Mouse (Mus musculus) inflammation-experienced regulatory T-cells, adult 6 months (primary cell): ENCODE data around the gene Tbc1d16. TPM values are rescaled to one million over a fixed set of nuclear protein-coding genes. Genes with fewer than 3 reads are reported as not detected.

ENCODE experiments used
- ATAC-seq: one replicate; pipeline ENCODE4 v1.8.0; 2017
- polyA plus RNA-seq, 3 experiments: library from polyadenylated mRNA; unstranded; fragments of 100-300 nt; shearing (Covaris generic); gene quantifications; one replicate each; pipeline ENCODE4 v1.2.1; 2017

Tbc1d16 gene
- polyA plus RNA-seq, 3 experiments from 2014 or later, result 0.20 to 0.55 (median 0.33) TPM

DNA sequence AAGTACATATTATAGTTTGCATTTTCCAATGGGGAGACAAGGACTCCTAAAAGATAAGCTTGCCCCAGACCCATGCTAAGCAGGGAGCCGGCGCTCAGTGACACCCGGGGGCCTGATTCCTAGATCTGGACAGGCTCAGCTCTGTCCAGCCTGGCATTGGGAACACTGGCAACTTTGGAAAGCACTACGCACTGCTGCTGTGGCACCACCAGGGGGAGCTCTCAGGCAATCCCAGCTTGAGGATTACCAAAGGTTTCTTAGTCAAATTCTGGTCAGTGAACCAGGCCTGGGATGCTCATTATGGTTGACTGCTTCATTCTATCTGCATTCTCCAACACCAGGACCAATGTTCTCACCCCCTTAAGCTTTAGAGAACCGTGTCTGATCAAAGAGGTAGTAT is 21.7 kb downstream of the Tbc1d16 start:
- no peak for ATAC-seq

DNA sequence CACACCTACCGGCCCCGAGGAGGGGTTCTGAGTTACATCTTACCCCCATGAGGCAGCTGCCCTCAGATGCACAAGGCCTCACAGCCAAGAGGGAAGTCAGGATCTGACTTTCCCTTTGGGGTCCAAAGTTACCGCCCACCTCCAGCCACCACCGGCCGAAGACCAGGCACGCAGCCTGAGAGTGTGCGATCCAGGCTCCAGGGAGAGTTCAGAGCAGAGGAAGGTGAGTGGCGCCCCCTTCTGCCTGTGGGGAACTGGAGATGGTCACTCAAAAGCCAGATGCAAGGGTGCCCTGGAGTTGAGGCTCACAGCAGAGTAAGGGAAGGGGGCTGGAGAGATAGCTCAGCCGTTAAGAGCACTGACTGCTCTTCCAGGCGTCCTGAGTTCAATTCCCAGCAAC is 22.6 kb downstream of the Tbc1d16 start:
- ATAC-seq, result no peak

DNA sequence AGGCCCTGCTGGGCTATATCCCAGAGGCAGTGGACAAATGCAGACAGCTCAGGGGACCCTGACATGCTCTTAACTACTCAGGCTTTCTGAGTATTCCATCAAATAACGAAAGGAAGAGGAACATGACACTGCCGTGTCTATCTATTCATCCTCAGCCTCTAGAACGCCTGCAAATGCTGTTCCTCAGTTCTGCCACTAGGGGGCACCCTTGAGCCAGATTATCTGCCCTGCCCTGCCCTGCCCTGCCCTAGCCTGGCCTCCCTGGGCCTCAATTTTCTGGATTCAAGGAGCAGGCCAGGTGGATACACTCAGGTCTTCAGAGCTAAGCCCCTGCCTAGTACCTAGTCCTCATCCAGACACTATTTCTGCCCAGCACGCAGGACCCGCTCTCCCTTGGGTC is 24.9 kb downstream of the Tbc1d16 start:
- ATAC-seq, result no peak

DNA sequence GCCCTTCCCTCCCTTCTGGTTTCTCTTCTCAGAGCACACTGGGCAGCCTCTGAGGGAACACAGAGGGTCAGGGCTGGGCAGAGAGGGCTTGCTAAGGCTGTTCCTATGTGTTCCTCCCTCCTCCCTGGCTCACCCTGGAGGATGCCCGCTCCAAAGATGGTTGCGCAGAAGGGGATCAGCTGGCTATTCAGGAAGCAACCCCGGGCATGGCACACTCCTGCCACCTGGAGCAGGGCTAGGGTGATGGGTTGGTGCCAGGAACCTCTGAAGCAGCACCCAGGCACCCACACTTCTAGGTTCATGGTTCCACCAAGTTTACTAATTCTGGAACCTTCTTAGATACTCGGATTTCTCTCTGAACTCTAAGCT is 29.1 kb downstream of the Tbc1d16 start:
- ATAC-seq, result no peak

DNA sequence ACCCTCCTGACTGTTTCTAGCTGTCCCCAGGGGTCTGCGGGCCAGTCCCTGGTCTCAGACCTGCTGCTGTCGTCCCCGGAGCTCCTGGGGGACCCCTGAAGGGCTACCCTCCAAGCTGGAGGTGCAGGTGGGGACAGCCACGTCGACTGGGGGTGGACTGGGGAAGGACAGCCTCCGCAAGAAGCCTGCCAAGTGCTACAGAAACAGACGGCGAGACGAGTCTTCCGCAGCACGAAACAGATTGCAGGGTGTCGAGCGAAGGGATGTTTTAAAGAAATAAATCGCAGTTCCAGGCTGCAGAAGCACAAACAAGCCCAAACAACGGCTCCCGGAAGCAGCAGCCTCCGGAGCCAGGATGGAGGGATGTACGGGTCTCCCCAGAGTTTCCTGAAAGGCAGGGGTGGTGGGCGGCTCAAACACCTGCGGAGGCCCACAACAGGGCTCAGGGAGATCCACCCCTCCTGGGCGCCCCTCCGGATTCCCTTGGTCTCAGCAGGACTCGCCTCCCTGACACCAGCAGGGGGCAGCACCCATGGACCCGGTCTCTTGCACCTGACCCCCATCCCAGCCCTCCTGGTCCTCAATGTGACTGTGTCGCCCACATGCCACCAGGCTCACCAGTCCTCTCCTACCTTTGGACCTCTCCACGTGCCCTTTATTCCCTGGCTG is 29.6 kb downstream of the Tbc1d16 start:
- no peak for ATAC-seq

DNA sequence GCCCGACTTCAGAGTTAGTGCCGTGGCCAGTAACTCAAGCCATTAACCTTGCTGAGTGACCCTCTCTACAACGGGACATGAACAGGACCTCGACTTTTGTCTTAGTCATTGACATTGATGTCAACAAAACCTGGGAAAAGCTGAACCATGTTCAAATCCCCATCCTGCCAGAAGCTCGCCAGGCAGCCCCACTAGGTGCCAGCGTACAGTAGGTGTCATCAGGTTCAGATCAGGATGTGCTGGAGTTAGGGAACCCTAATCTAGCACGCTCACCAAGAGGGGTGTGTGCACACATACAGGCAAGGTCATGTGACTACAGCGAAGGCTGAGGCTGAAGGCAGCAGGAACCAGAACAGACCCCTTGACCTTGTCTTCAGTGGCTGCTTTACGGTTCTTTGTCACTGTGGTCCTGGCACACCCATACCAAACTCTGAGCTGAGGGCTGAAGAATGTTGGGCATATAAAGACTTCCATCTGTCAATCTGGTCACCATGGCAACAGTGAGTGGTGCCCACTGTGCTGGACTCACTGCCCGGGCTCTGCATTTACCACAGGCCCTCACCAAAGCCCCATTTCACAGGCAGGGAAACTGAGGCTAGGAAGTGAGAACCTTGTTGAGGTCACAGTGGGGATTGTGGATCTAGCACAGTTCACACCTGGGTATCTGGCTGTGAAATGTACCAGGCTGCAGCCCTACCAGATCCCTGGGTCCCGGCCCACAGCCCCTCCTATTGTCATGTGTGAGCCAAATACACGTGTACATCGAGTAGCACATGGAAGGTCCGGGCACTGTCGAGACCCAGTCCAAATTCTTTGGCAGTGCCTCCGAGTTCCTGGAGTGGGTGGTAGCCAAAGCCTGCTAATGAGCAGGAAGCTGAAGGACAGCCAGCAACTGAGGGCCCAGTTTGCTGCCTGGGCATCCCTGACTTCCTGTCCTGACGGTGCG is 30.4 kb downstream of the Tbc1d16 start:
- ATAC-seq, result no peak

DNA sequence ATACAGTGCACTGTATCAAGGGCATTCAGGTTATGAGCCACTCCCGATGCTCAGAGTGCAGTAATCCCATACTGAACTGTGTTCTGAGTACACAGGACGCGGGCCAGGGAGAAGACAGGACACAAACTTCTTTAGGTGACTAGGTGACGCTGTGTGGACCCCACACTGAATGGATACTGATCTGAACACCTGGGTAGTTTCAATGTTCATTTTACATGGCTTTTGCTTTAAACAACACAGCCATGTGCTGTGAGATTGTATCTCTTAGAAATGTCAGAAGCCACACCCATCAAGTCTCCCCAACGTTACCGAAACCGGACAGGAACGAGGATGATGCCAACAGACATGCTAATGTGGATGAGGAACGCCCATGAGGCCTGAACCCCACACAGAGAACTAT is 35.7 kb downstream of the Tbc1d16 start:
- no peak for ATAC-seq

DNA sequence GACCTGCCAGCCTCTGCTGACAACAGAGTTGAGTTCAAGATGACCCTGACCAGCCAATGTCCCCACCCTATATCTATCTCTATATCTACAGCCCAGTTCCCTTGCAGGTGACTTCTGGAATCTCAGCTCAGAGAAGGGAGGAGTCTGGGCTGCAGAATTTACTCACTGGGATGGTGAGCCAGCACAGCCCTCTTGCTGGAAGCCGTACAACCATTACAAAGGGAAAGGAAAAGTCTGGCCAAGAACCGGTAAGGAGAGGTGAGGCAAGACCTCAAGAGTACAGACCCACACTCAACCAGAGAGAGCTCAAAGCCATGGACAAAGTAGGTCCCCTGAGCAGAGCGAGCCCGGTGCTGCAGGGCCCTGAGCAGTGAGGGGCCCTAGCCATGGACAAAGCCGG is 36.1 kb downstream of the Tbc1d16 start:
- ATAC-seq, result no peak

DNA sequence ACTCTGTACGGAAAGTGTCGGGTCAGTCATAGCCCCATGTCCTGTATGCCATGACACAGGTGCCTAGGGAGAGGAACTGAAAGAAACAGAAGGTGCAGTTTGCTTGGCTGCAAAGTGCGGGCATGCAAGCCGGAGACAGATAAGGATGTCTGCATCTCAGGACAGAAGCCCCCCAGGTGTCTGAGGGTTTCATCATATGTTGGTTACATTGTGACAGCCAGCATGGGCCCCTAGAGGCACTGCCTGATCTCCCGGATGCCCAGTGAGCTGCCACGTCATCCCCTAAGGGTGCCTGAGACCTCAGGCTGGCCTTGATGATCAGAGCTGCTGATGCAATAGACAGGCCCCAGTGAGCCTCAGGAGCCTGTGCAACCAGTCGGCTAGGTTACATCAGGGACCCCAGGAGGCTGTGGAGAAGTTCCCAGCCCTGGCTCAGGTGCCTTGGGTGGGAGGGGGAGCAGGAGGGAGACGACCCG is 36.7 kb downstream of the Tbc1d16 start:
- ATAC-seq, result no peak

DNA sequence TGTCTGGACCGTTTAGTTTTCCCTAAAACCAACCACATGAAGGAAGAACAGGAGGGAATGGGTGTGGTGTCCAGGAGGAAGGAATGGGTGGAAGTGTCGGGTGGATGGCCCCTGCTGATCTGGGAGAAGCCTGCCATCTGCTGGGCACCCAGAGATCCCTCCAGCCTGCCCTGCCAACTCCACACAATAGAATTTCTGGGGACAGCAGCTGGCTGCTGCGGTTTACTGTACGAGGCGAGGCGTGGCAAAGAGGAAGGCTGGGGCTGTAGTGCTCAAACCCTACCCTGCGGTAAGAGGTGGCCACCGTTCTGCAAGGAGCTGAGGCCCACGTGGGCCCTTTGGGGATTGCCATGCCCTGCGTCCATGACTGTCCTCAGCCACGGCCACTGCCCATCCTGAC is 37.8 kb downstream of the Tbc1d16 start:
- ATAC-seq, result peak; percentile 58

DNA sequence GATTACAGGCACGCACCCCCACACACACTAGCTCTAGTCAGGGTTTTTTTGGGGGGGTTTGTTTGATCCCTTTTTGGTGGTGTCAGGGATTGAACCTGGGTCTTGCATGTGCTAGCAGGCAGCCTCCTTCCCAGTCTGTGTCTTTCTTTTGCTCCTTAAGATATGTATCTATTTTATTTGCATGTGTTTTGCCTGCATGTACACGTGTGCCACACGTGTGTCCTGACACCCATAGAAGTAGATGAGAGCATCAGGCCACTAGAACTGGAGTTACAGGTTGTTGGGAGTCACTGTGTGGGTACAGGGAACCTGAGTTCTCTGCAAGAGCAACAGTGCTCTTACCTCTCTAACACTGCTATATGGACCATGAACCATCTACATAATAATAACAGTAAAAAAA is 39.0 kb downstream of the Tbc1d16 start:
- no peak for ATAC-seq

DNA sequence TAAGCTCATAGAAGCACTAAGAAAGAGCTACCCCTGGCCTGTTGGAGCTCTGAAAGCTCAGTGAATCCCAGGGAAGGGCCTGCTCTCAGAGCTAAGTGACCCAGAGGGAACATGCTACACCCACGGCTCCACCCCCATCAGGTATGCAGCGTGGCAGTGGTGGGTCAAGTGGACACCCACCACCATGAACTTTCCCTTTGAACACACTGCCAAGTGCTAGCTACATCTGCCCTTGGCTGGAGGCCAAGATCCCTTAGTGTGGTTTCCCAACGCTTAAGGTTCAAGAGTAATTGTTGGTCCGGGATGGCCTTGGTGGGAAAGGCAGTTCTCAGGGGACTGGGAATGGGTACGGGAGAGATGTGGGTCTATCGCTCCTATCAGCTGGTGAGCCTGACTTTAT is 39.9 kb downstream of the Tbc1d16 start:
- ATAC-seq, result no peak

DNA sequence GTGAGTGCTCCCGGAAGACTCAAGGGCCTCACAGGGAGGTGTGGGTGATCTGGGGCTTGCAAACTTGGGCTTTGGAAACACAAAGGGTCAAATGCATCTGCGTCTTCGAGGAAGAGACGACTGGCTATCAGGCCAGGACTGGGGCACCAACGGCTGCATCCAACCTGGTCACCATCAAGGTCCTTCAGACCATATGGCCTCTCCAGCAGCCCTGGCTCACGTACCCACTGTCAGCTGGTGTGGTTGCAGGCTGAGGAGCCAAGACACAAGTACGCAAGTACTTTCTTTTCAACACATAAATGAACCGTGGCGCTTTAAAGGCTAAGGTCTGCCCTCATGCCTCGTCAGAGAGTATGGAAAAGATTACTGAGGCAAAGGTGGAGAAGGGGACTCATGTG is 40.5 kb downstream of the Tbc1d16 start:
- no peak for ATAC-seq

DNA sequence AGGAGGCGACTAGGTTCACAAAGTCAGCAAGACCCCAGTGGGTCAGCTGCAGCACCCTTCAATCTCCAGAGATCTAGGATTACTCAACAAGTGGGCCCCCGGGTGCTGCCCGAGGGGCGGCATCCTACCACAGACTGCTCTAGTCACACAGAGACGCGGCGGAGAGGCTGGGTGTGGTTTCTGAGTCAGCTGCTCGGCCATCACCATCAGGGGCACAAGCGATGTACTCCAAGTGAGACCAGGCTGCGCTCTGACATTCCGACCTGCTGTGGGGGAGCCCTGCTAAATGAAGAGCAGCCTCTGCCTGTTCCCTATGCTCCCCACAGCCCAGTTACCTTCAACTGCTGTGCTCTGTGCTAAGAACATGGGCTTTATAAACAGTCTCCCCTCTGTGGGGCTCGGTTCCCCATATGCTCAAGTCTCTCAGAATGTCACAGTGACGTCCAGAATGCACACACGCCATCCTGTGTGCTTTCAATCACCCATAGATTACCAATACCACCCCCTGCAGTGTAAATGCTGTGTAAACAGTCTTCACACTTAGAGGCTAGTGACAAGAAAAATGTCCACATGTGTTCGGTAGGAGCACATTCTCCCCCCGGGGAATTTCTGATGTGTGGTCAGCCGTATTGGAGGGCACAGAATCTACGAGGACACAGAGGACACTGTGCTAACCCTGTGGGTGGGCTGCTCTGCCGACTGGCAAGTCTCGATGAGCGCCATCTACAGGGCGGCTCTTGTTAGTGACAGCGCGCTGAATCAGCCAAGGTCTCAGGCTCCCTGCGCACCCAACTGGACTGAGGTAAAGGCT is 41.1 kb downstream of the Tbc1d16 start:
- ATAC-seq, result peak; percentile 64

DNA sequence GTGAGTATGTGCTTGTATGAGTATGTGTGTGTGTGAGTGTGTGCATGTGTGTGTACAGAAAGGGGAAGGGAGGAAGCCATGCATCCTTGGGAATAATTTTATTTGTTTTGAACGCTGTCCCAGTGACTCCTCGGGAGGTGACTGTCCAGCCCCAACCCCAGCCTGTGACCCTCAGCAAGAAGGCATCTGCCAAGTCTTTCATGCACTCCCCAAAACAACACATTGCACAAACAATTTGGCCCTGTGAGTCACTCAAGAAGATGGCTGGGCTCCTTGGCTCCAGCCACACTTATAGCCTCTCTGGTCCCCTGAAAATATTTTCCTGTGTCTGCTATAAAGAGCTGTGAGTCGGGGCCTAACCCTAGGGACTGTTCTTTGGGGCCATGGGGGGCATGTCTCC is 41.9 kb downstream of the Tbc1d16 start:
- no peak for ATAC-seq

DNA sequence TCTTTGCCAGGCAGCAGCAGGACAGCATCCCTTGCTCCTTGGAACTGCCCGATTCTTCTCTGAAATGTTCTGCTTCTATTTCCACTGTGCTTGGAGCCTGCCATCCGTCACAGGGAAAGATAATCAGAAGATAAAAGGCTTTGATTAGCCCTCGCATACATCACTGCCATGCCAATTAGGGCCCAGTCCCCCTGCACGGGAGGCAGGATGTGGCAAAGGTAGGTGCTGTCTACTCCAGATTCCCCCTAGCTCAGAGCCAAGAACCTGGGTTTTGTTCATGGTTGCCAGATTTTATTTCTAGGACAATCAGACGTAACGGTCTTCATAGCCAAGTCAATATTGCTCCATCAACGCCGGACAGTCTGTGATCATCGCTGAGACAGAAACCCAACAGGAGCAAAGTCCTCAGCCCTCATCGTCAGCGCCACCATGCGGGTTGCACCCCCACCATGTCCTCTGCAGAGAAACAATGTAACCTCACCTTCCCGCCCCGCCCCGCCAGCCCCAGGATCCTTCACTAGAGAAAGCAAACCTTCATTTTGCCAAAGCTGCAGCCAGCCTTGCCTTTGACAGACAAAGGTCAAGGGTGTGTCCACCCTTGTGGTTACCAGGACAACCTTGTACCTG is 44.5 kb downstream of the Tbc1d16 start:
- peak; percentile 46 for ATAC-seq

DNA sequence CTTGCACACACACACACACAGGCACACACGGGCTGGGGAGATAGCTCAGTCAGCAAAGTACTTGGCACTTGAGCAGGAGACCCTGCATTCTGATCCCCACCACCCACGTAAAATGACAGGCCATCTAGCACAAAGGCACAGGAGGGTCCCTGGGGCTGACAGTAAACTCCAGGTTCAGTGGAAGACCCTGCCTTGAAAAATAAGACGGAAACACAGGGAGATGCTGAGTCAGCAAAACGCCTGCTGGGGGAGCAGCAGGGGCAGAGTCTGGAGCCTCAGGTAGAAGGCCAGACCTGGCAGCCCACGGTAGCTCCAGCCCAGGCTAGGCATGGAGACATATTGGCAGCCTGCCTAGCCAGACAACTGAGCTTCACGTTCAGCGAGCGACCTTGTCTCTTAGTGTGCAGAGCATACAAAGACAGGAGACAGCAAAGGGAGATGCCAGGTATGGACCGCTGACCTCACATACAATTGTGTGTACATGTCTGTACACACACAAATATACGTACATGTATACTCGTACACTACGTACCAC is 46.4 kb downstream of the Tbc1d16 start:
- ATAC-seq, result no peak

DNA sequence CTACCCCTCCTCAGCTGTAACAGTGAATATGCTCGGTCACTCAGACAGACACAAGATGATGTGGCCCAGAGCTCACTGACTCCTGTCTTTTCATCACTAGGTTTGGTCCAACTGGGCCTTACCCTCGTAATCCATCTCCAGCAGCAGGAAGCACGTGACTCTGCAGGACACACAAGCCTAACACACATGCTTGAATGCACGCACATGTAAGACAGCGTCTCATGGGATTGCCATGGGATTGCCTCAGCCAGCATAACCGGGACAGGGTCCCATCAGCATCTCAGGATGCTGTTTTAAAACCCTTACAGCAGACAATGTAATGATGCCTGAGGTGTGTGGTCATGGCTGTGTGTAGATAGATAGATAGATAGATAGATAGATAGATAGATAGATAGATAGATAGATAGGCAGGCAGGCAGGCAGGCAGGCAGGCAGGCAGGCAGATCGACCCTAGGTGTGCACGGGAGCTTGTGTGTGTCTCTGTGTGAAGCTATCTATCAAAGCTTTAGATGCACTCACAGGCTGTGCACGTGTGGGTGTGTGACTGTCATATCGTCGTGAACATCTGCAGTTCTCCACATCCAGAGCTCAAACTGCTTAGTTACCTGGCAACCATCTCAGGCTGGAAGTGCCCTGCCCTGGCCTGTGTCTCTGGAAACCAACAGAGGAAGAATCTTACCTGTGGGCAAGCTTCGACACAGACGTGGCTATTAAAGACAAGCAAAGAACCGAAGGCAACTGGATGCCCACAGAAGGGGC is 47.3 kb downstream of the Tbc1d16 start:
- no peak for ATAC-seq

DNA sequence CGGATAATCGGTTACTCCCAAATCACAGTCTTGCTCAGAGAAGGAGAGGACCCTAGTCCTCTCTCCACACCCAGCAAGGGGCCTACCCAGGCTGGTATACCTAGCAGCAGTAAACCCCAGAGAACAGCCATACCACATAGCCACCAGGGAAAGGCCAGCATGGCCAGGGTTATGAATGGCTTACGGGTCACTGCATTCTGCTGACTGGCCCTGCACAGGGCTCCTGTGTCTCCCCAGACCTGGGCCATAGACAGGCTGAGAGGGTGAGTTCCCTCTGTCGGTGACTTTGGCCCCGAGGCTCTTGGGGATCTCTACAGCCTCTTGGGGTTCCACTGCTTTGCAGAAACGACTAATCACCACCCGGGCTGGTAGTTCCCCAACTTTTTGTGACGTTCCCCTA is 50.0 kb downstream of the Tbc1d16 start:
- ATAC-seq, result no peak

DNA sequence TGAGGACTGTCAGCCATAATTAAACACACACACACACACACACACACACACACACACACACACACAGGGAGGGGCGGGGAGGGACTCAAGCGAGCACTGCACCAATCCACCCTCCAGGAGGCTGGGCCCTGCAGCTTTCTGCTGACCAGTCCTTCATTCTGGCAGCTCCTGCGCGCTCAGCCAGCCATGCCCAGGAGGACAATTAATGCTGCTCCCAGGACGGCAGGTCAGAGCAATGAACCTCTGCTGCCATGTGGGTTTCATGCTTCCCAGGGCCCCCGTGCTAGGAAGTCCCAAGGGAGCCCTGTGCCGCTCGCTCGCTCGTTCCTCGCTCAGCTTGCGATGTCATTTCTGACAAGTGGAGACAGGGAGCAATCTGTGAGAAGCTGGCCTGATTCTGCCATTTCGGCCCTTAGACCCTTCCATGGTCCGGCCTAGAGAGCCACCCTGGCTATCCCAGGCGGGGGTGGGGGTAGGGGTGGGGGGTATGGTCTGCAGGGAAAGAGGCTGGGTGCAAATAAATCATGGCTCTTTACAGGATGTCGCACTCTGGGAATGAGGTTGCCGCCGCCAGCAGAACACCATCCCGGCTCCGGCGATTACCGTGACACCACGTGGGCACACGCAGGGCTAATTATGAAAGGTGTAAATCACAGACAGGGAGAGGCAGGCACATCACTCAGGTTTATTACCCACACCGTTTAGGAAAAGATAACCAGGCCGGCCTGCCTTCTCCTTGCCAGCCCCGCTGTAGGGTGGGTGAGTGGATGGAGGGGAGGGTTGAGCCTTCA is 51.7 kb downstream of the Tbc1d16 start:
- no peak for ATAC-seq

DNA sequence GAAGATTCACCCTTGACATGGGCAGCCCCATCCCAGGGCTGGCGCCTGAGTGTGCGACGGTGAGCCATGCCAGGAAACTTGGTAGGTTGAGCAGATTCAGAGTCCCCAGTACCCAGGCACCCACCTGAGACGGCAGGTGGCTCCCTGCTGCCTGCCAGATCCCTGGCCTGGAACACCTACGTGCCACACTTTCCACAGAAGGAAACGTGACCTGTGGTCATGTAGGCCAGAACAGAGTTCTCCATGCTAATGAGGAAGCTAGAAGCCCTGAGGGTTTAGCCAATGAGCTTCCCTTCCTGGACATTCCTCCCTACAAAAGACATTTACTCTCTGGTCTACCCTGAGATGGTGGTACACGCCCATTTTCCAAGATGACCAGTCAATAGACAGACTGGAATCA is 56.7 kb downstream of the Tbc1d16 start:
- no peak for ATAC-seq
